Mouse (Mus musculus): ENCODE data around the gene Fchsd2. TPM values are rescaled to one million over a fixed set of nuclear protein-coding genes. Genes with fewer than 3 reads are reported as not detected.

Fchsd2 gene
- polyA plus RNA-seq, 1 experiment from 2014 or later, result 14.2 TPM

DNA sequence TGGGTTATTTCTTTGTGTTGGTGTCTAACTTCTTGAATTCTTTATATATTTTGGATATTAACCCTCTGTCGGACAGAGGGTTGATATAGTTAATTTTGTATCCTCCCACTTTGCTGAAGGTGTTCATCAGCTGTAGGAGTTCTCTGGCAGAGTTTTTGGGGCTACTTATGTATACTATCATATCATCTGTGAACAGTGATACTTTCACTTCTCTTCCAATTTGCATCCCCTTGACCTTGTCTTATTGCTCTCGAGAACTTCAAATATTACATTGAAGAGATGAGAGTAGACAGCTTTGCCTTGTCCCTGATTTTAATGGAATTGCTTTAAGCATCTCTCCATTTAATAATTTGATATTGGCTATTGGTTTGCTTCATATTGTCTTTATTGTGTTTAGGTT, 130.8 kb downstream of the Fchsd2 start:
- 93% methylated on average over 2 of the region's 2 CpGs for WGBS
- H3K9me3 ChIP-seq (ENCODE audit: control insufficient read depth, low read length), result no peaks in the 10 kb centered on the region

DNA sequence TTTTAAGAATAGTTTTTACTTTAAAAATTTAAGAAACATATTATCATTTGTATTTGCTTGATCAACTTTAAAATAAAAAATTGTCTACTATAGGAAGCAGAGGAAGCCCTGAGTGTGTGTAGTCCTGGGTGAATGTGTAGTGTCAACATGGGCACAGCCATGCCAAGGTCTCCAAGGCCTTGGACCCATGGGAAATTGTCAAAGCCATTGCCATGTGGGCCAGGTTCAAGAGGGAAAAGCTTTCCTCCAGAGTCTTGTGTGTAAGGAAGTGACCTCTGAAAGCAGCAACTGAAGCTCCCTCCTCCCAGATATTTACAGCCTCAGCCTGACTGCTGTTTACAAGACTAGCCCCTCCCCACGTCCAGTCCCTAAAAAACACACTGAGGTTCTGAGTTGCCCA, 136.7 kb downstream of the Fchsd2 start:
- Histone ChIP-seq H3K9me3 (ENCODE audit: control insufficient read depth, low read length) (no peaks in the 10 kb centered on the region), H3K4me3 (ENCODE audit: low read depth, low read length) (no peak overlapping the region), H3K4me2 (no peak overlapping the region), H3K4me1 (replicated peaks; ENCODE audit: control insufficient read depth, insufficient read depth, low read length) (no peaks in the 10 kb centered on the region), H3K36me3 (ENCODE audit: control insufficient read depth, insufficient read depth, low read length) (no peaks in the 10 kb centered on the region), H3K27me3 (replicated peaks; ENCODE audit: control insufficient read depth, insufficient read depth, low read length) (no peaks in the 10 kb centered on the region), H3K27ac (ENCODE audit: low read depth, low read length) (no peak overlapping the region), H3K9ac (ENCODE audit: low read depth, low read length) (no peak overlapping the region)
- no peak for ATAC-seq (replicated peaks; ENCODE audit: low FRiP score)
- no peak for DNase-seq (ENCODE audit: low spot score)
- 73% methylated on average over 1 of the region's 1 CpGs for WGBS

More for the DNA sequence above, 130.8 kb downstream of the Fchsd2 start:
- Histone ChIP-seq H3K27ac (ENCODE audit: low read depth, low read length) (no peak overlapping the region), H3K27me3 (replicated peaks; ENCODE audit: control insufficient read depth, insufficient read depth, low read length) (no peaks in the 10 kb centered on the region), H3K4me1 (replicated peaks; ENCODE audit: control insufficient read depth, insufficient read depth, low read length) (no peaks in the 10 kb centered on the region), H3K9ac (ENCODE audit: low read depth, low read length) (no peak overlapping the region), H3K36me3 (ENCODE audit: control insufficient read depth, insufficient read depth, low read length) (no peaks in the 10 kb centered on the region), H3K4me2 (no peak overlapping the region), H3K4me3 (ENCODE audit: low read depth, low read length) (no peak overlapping the region)
- ATAC-seq (replicated peaks; ENCODE audit: low FRiP score) (no peak), DNase-seq (ENCODE audit: low spot score) (no peak)

DNA sequence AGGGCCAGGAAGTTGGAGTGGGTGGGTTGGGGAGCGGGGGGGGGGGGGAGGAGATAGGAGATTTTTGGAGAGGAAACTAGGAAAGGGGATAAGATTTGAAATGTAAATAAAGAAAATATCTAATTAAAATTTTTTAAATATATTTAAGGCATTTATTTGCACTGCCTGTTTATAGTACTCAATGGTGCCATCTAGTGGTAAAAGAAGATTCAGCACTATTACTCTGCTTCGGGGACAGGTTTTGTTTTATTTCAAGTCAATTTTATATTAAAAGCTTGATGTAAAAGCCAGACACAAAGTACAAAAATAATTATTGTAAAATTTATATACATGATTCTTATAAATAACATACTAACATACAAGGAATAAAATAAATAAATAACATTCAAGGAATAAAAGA, 138.8 kb downstream of the Fchsd2 start:
- DNase-seq (ENCODE audit: low spot score) (no peak), ATAC-seq (replicated peaks; ENCODE audit: low FRiP score) (no peak)
- Histone ChIP-seq H3K9ac (ENCODE audit: low read depth, low read length) (no peak overlapping the region), H3K4me3 (ENCODE audit: low read depth, low read length) (no peak overlapping the region), H3K36me3 (ENCODE audit: control insufficient read depth, insufficient read depth, low read length) (no peaks in the 10 kb centered on the region), H3K27ac (ENCODE audit: low read depth, low read length) (no peak overlapping the region), H3K4me1 (replicated peaks; ENCODE audit: control insufficient read depth, insufficient read depth, low read length) (no peaks in the 10 kb centered on the region), H3K27me3 (replicated peaks; ENCODE audit: control insufficient read depth, insufficient read depth, low read length) (no peaks in the 10 kb centered on the region), H3K9me3 (ENCODE audit: control insufficient read depth, low read length) (no peaks in the 10 kb centered on the region), H3K4me2 (no peak overlapping the region)
- 54% methylated on average over 2 of the region's 2 CpGs for WGBS

DNA sequence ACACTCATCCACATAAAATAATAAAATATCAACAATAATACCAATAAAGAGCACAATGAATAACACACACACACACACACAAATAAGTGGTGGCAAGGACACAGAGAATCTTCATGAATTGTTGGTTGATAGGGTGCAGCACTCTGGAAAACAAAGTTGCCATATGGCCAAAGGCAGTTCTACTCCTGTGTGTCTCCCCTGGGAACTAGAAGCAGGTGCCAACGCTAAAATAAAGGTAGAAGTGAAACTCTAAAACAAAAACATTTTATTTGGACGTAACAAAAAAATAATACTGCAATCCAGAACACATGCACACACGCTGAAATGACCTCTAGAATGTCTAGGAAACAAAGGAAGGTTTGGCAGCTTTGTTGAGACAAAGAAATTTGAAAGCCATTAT, 140.1 kb downstream of the Fchsd2 start:
- ATAC-seq (replicated peaks; ENCODE audit: low FRiP score) (no peak), DNase-seq (ENCODE audit: low spot score) (no peak)
- Histone ChIP-seq H3K36me3 (ENCODE audit: control insufficient read depth, insufficient read depth, low read length) (no peaks in the 10 kb centered on the region), H3K27me3 (replicated peaks; ENCODE audit: control insufficient read depth, insufficient read depth, low read length) (no peaks in the 10 kb centered on the region), H3K4me1 (replicated peaks; ENCODE audit: control insufficient read depth, insufficient read depth, low read length) (no peaks in the 10 kb centered on the region), H3K27ac (ENCODE audit: low read depth, low read length) (no peak overlapping the region), H3K4me3 (ENCODE audit: low read depth, low read length) (no peak overlapping the region), H3K9me3 (ENCODE audit: control insufficient read depth, low read length) (no peaks in the 10 kb centered on the region), H3K4me2 (no peak overlapping the region), H3K9ac (ENCODE audit: low read depth, low read length) (no peak overlapping the region)
- 83% methylated on average over 3 of the region's 3 CpGs for WGBS

- DNase-seq (ENCODE audit: low spot score) (no peak), ATAC-seq (replicated peaks; ENCODE audit: low FRiP score) (no peak)
- 85% methylated on average over 8 of the region's 8 CpGs for WGBS
- no peaks in the 10 kb centered on the region for H3K27me3 ChIP-seq (replicated peaks; ENCODE audit: control insufficient read depth, insufficient read depth, low read length)
- H3K9me3 ChIP-seq (ENCODE audit: control insufficient read depth, low read length), result no peaks in the 10 kb centered on the region
- no peaks in the 10 kb centered on the region for H3K4me1 ChIP-seq (replicated peaks; ENCODE audit: control insufficient read depth, insufficient read depth, low read length)
- H3K36me3 ChIP-seq (ENCODE audit: control insufficient read depth, insufficient read depth, low read length), result no peaks in the 10 kb centered on the region
- no peak overlapping the region for H3K4me3 ChIP-seq (ENCODE audit: low read depth, low read length)
- H3K4me2 ChIP-seq, result no peak overlapping the region
- H3K9ac ChIP-seq (ENCODE audit: low read depth, low read length), result no peak overlapping the region
- H3K27ac ChIP-seq (ENCODE audit: low read depth, low read length), result no peak overlapping the region
Measured at GRCm38 (mm10) chr7:101236712-101237473, 144.2 kb downstream of the Fchsd2 start.

GRCm38 (mm10) chr7:101248760-101249159, 156.1 kb downstream of the Fchsd2 start:
- Histone ChIP-seq H3K4me3 (ENCODE audit: low read depth, low read length) (no peak overlapping the region), H3K4me2 (no peak overlapping the region), H3K27me3 (replicated peaks; ENCODE audit: control insufficient read depth, insufficient read depth, low read length) (no peaks in the 10 kb centered on the region), H3K4me1 (replicated peaks; ENCODE audit: control insufficient read depth, insufficient read depth, low read length) (no peaks in the 10 kb centered on the region), H3K27ac (ENCODE audit: low read depth, low read length) (no peak overlapping the region), H3K36me3 (ENCODE audit: control insufficient read depth, insufficient read depth, low read length) (peaks cover 2% of the 10 kb centered on the region; the same call in 1 of the 2 replicates), H3K9ac (ENCODE audit: low read depth, low read length) (no peak overlapping the region), H3K9me3 (ENCODE audit: control insufficient read depth, low read length) (no peaks in the 10 kb centered on the region)
- DNase-seq (ENCODE audit: low spot score), result no peak
- no peak for ATAC-seq (replicated peaks; ENCODE audit: low FRiP score)
- WGBS, result 93% methylated on average over 4 of the region's 4 CpGs

DNA sequence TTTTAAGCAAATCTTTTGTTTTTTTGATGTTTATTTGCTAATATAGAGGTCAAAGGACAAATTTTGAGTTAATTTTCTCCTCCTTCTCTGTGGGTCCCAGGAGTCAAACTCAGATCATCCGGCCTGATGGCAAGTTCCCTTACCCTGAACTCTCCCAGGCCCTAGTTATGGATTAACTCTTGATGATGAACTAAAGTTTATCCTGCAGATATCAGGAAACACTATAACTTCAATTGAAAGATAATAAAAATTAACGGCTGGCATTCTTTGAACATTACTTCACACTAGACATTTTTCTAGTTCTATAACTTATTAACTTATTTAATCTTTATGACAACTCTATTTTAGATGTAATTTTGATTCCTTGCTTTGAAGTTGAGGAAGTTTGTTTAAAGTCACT, 156.5 kb downstream of the Fchsd2 start:
- no peak for ATAC-seq (replicated peaks; ENCODE audit: low FRiP score)
- no peaks in the 10 kb centered on the region for H3K9me3 ChIP-seq (ENCODE audit: control insufficient read depth, low read length)
- no peak overlapping the region for H3K9ac ChIP-seq (ENCODE audit: low read depth, low read length)
- no peaks in the 10 kb centered on the region for H3K27me3 ChIP-seq (replicated peaks; ENCODE audit: control insufficient read depth, insufficient read depth, low read length)
- no peak overlapping the region for H3K4me3 ChIP-seq (ENCODE audit: low read depth, low read length)
- WGBS, result 76% methylated on average over 2 of the region's 2 CpGs
- no peak for DNase-seq (ENCODE audit: low spot score)
- H3K27ac ChIP-seq (ENCODE audit: low read depth, low read length), result no peak overlapping the region
- H3K4me2 ChIP-seq, result no peak overlapping the region
- H3K4me1 ChIP-seq (replicated peaks; ENCODE audit: control insufficient read depth, insufficient read depth, low read length), result no peaks in the 10 kb centered on the region
- H3K36me3 ChIP-seq (ENCODE audit: control insufficient read depth, insufficient read depth, low read length), result peaks cover 2% of the 10 kb centered on the region; the same call in 1 of the 2 replicates

- Histone ChIP-seq H3K4me2 (no peak overlapping the region), H3K27ac (ENCODE audit: low read depth, low read length) (no peak overlapping the region), H3K36me3 (ENCODE audit: control insufficient read depth, insufficient read depth, low read length) (peaks cover 5% of the 10 kb centered on the region; the same call in 1 of the 2 replicates), H3K27me3 (replicated peaks; ENCODE audit: control insufficient read depth, insufficient read depth, low read length) (no peaks in the 10 kb centered on the region), H3K9me3 (ENCODE audit: control insufficient read depth, low read length) (no peaks in the 10 kb centered on the region), H3K4me1 (replicated peaks; ENCODE audit: control insufficient read depth, insufficient read depth, low read length) (no peaks in the 10 kb centered on the region), H3K9ac (ENCODE audit: low read depth, low read length) (no peak overlapping the region), H3K4me3 (ENCODE audit: low read depth, low read length) (no peak overlapping the region)
- ATAC-seq (replicated peaks; ENCODE audit: low FRiP score) (no peak), DNase-seq (ENCODE audit: low spot score) (no peak)
- 65% methylated on average over 2 of the region's 2 CpGs for WGBS
Measured at GRCm38 (mm10) chr7:101253071-101253470, 160.4 kb downstream of the Fchsd2 start.

GRCm38 (mm10) chr7:101258482-101258881, 165.8 kb downstream of the Fchsd2 start:
- Histone ChIP-seq H3K27ac (ENCODE audit: low read depth, low read length) (no peak overlapping the region), H3K4me3 (ENCODE audit: low read depth, low read length) (no peak overlapping the region), H3K36me3 (ENCODE audit: control insufficient read depth, insufficient read depth, low read length) (peaks cover 5% of the 10 kb centered on the region), H3K4me2 (no peak overlapping the region), H3K27me3 (replicated peaks; ENCODE audit: control insufficient read depth, insufficient read depth, low read length) (no peaks in the 10 kb centered on the region), H3K9me3 (ENCODE audit: control insufficient read depth, low read length) (no peaks in the 10 kb centered on the region), H3K9ac (ENCODE audit: low read depth, low read length) (no peak overlapping the region), H3K4me1 (replicated peaks; ENCODE audit: control insufficient read depth, insufficient read depth, low read length) (no peaks in the 10 kb centered on the region)
- no peak for ATAC-seq (replicated peaks; ENCODE audit: low FRiP score)
- no peak for DNase-seq (ENCODE audit: low spot score)
